Mouse (Mus musculus): ENCODE results near the gene Gm49388. TPM values are rescaled to one million over a fixed set of nuclear protein-coding genes. Genes with fewer than 3 reads are reported as not detected.

The Gm49388 gene
- polyA plus RNA-seq, 1 experiment from 2014 or later, result not detected

- Histone ChIP-seq H3K9me3 (replicated peaks) (no peaks in the 10 kb centered on the region), H3K27me3 (no peaks in the 10 kb centered on the region), H3K36me3 (replicated peaks) (no peaks in the 10 kb centered on the region), H3K27ac (replicated peaks) (peak overlapping the region; percentile 70; the same call in 1 of the 2 replicates), H3K4me3 (replicated peaks) (no peak overlapping the region), H3K4me2 (no peak overlapping the region), H3K4me1 (replicated peaks) (peaks cover 61% of the 10 kb centered on the region), H3K9ac (no peak overlapping the region)
- WGBS (ENCODE audit: insufficient replicate concordance), result 62% methylated on average over 1 of the region's 1 CpGs
- no peak for ATAC-seq (ENCODE audit: insufficient read depth)
Observed at GRCm38 (mm10) chr7:127809846-127810245, 24.4 kb downstream of the Gm49388 start.

DNA sequence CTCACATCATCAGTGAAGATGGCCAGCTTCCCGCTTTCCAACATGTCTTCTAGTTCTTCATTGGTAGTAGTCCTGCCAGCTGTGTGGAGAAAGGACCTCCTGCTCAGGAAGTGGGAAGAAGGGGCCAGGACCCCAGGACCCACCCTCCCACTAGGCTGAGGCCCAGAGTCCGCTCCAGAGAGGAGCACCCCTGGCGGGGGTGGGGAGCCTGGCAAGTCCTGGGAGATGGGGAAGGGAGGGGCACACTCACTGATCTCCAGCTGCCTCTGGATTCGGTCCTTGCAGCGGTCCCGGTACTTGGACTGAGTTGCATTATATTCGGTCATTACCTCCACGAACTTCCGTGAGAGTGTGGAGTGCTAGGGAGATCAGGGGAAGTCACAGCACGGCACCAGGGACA lies 25.2 kb downstream of the Gm49388 start:
- no peak overlapping the region for H3K9ac ChIP-seq
- peaks cover 61% of the 10 kb centered on the region for H3K4me1 ChIP-seq (replicated peaks)
- H3K9me3 ChIP-seq (replicated peaks), result no peaks in the 10 kb centered on the region
- no peak for ATAC-seq (ENCODE audit: insufficient read depth)
- H3K4me3 ChIP-seq (replicated peaks), result no peak overlapping the region
- H3K36me3 ChIP-seq (replicated peaks), result no peaks in the 10 kb centered on the region
- H3K27me3 ChIP-seq, result no peaks in the 10 kb centered on the region
- 86% methylated on average over 10 of the region's 10 CpGs for WGBS (ENCODE audit: insufficient replicate concordance)
- no peak overlapping the region for H3K4me2 ChIP-seq
- no peak overlapping the region for H3K27ac ChIP-seq (replicated peaks)

DNA sequence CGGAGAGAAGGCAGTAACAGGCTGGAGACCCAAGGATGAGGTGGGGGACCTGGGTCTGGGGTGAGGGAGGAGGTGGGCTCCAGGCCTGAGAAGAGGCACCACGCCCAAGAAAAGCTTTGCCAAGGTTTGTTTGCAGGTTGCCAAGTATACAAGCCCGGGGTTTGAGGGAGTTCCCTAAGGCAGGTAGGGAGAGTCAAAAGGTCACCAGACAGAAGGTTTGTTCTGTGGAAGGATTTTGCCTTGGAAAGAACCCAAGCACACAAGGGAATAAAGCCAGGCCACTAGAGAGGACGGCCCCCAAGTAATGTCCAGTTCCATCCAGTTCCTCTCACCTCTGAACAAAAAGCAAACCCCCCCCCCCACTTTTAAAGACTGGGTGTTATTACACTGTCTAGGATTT lies 25.8 kb downstream of the Gm49388 start:
- Histone ChIP-seq H3K27me3 (no peaks in the 10 kb centered on the region), H3K36me3 (replicated peaks) (no peaks in the 10 kb centered on the region), H3K4me1 (replicated peaks) (peaks cover 60% of the 10 kb centered on the region), H3K9me3 (replicated peaks) (no peaks in the 10 kb centered on the region), H3K4me2 (no peak overlapping the region), H3K4me3 (replicated peaks) (no peak overlapping the region), H3K9ac (no peak overlapping the region), H3K27ac (replicated peaks) (no peak overlapping the region)
- 75% methylated on average over 4 of the region's 4 CpGs for WGBS (ENCODE audit: insufficient replicate concordance)
- no peak for ATAC-seq (ENCODE audit: insufficient read depth)

GRCm38 (mm10) chr7:127812292-127812691 lies 26.9 kb downstream of the Gm49388 start:
- no peaks in the 10 kb centered on the region for H3K36me3 ChIP-seq (replicated peaks)
- ATAC-seq (ENCODE audit: insufficient read depth), result no peak
- WGBS (ENCODE audit: insufficient replicate concordance), result 55% methylated on average over 3 of the region's 3 CpGs
- no peak overlapping the region for H3K4me3 ChIP-seq (replicated peaks)
- no peak overlapping the region for H3K27ac ChIP-seq (replicated peaks)
- no peak overlapping the region for H3K4me2 ChIP-seq
- no peaks in the 10 kb centered on the region for H3K9me3 ChIP-seq (replicated peaks)
- H3K27me3 ChIP-seq, result no peaks in the 10 kb centered on the region
- peaks cover 50% of the 10 kb centered on the region for H3K4me1 ChIP-seq (replicated peaks)
- no peak overlapping the region for H3K9ac ChIP-seq

DNA sequence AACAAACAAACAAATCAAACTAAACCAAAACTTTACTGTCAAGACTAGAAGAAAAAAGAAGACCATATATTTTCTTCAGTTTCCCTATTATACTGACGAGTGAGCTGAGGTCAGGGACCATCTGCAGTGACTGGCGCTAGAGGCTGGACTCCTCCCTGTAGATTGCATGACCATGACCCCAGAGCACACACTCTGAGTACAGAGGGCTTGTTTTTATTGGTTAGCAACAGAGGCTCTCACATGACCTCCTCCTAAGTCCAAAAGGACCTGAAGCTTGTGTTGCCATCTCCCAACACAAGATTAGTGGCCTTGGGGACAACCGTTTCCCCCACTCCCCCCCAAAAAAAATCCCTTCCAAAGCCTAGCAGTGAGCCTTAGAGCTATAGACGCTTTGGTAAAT lies 28.4 kb downstream of the Gm49388 start:
- Histone ChIP-seq H3K4me3 (replicated peaks) (no peak overlapping the region), H3K27me3 (no peaks in the 10 kb centered on the region), H3K36me3 (replicated peaks) (no peaks in the 10 kb centered on the region), H3K27ac (replicated peaks) (peak overlapping the region; percentile 71), H3K9me3 (replicated peaks) (no peaks in the 10 kb centered on the region), H3K9ac (no peak overlapping the region), H3K4me1 (replicated peaks) (peaks cover 35% of the 10 kb centered on the region), H3K4me2 (0 out of 2 replicates have a peak overlapping the region, but pooled peaks have one; percentile 16)
- ATAC-seq (ENCODE audit: insufficient read depth), result peak; percentile 48; the same call in 1 of the 2 replicates
- 57% methylated on average over 4 of the region's 4 CpGs for WGBS (ENCODE audit: insufficient replicate concordance)

GRCm38 (mm10) chr7:127814241-127814921 lies 29.0 kb downstream of the Gm49388 start:
- Histone ChIP-seq H3K9me3 (replicated peaks) (no peaks in the 10 kb centered on the region), H3K4me1 (replicated peaks) (peaks cover 29% of the 10 kb centered on the region), H3K27ac (replicated peaks) (peak overlapping the region; percentile 71), H3K4me3 (replicated peaks) (no peak overlapping the region), H3K36me3 (replicated peaks) (no peaks in the 10 kb centered on the region), H3K27me3 (no peaks in the 10 kb centered on the region), H3K9ac (no peak overlapping the region), H3K4me2 (peak overlapping the region; percentile 16; the same call in 1 of the 2 replicates)
- 69% methylated on average over 19 of the region's 19 CpGs for WGBS (ENCODE audit: insufficient replicate concordance)
- peak; percentile 26 for ATAC-seq (ENCODE audit: insufficient read depth)

- Histone ChIP-seq H3K27ac (replicated peaks) (peak overlapping the region; percentile 71), H3K4me2 (peak overlapping the region; percentile 16; the same call in 1 of the 2 replicates), H3K36me3 (replicated peaks) (no peaks in the 10 kb centered on the region), H3K9me3 (replicated peaks) (no peaks in the 10 kb centered on the region), H3K4me3 (replicated peaks) (no peak overlapping the region), H3K9ac (no peak overlapping the region), H3K4me1 (replicated peaks) (peaks cover 25% of the 10 kb centered on the region), H3K27me3 (no peaks in the 10 kb centered on the region)
- WGBS (ENCODE audit: insufficient replicate concordance), result 75% methylated on average over 15 of the region's 15 CpGs
- no peak for ATAC-seq (ENCODE audit: insufficient read depth)
Observed at GRCm38 (mm10) chr7:127815116-127815665, 29.8 kb downstream of the Gm49388 start.

DNA sequence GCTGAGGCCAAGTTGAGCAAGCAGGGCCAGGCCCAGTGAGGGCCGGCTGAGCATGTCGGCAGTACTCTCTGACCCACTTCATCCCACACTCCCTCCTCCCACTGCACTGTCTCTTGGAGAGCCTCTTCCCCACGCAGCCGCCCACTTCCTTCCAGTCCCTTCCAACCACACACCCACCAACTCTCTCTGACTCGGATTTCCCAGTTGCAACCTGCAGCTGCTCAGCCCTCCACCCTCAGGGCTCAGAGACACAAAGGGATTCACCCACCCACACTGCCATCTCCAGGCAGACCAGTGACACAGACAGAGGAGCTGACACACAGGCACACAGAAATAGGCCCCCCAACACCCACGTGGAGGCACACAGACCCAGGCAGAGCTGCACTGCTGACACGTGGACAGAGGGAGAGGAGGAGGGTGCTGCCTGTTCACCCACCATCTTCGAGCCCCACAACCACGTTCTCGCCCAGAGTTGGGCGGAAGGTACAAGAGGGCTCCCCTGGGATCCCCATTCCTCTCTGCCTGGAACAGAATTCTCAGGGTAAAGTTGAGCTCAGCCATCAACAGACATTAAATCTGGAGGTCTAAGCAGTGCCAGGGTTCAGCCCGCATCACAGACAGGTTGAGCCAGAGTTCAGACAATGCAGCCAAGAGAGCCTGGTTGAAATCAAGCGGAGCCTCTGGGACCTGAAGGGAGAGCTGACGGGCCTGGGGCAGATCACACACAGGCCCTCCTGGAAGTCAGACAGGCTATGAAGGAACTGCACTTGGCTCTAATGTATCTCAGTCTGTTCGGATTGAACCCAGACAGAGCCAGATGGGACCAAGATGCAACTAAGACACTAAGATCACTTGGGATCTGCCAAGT lies 30.8 kb downstream of the Gm49388 start:
- Histone ChIP-seq H3K27me3 (no peaks in the 10 kb centered on the region), H3K9me3 (replicated peaks) (no peaks in the 10 kb centered on the region), H3K4me2 (no peak overlapping the region), H3K9ac (no peak overlapping the region), H3K4me1 (replicated peaks) (peaks cover 20% of the 10 kb centered on the region), H3K36me3 (replicated peaks) (no peaks in the 10 kb centered on the region), H3K27ac (replicated peaks) (no peak overlapping the region), H3K4me3 (replicated peaks) (no peak overlapping the region)
- peak; percentile 43; the same call in 1 of the 2 replicates for ATAC-seq (ENCODE audit: insufficient read depth)
- 44% methylated on average over 15 of the region's 15 CpGs for WGBS (ENCODE audit: insufficient replicate concordance)

DNA sequence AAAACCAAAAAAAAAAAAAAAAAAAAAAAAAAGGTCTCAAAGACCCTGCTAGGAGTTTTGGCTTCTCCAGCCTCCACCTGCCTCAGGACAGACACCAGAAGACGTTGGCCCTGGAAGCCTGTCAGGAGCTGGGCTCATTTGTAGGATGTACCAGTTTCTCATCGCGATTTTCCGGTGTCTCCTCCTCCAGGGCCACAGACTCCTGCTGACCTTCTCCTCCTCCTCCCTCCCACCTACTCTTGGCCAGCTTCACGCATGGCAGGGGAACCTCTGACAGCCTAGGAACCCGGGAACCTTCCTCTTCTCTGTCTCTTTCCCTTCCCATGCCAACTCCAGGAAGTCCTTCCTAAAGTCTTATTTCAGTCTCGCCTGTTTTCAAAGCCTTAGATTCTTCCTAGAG lies 31.6 kb downstream of the Gm49388 start:
- ATAC-seq (ENCODE audit: insufficient read depth), result no peak

GRCm38 (mm10) chr7:127817776-127818175 lies 32.4 kb downstream of the Gm49388 start:
- H3K4me1 ChIP-seq (replicated peaks), result peaks cover 20% of the 10 kb centered on the region
- H3K9me3 ChIP-seq (replicated peaks), result no peaks in the 10 kb centered on the region
- ATAC-seq (ENCODE audit: insufficient read depth), result no peak
- no peak overlapping the region for H3K27ac ChIP-seq (replicated peaks)
- 77% methylated on average over 5 of the region's 5 CpGs for WGBS (ENCODE audit: insufficient replicate concordance)
- H3K4me2 ChIP-seq, result no peak overlapping the region
- H3K4me3 ChIP-seq (replicated peaks), result no peak overlapping the region
- H3K9ac ChIP-seq, result no peak overlapping the region
- H3K27me3 ChIP-seq, result peaks cover 1% of the 10 kb centered on the region; the same call in 1 of the 2 replicates
- no peaks in the 10 kb centered on the region for H3K36me3 ChIP-seq (replicated peaks)

More for the DNA sequence above, 31.6 kb downstream of the Gm49388 start:
- WGBS (ENCODE audit: insufficient replicate concordance), result 63% methylated on average over 7 of the region's 7 CpGs
- H3K36me3 ChIP-seq (replicated peaks), result no peaks in the 10 kb centered on the region
- no peak overlapping the region for H3K27ac ChIP-seq (replicated peaks)
- H3K4me2 ChIP-seq, result no peak overlapping the region
- H3K9ac ChIP-seq, result no peak overlapping the region
- H3K27me3 ChIP-seq, result no peaks in the 10 kb centered on the region
- peaks cover 20% of the 10 kb centered on the region for H3K4me1 ChIP-seq (replicated peaks)
- H3K9me3 ChIP-seq (replicated peaks), result no peaks in the 10 kb centered on the region
- no peak overlapping the region for H3K4me3 ChIP-seq (replicated peaks)
